Mouse (Mus musculus) ES-E14 (cell line): Measurements from ENCODE around the gene Osbpl8. TPM values are rescaled to one million over a fixed set of nuclear protein-coding genes. Genes with fewer than 3 reads are reported as not detected.

ENCODE experiments used
- DNase-seq: peaks from one replicate; pipeline ENCODE4 v3.0.0-alpha.2; 2013; ENCODE audit warnings: low read depth, low spot score
- H3K27ac ChIP-seq: 2 replicates; pipeline ENCODE4 v1.5.1; 2012; ENCODE audit warnings: low read depth, mild to moderate bottlenecking, low read length, moderate library complexity, mixed read lengths; ENCODE audit not compliant: poor library complexity, insufficient read depth, severe bottlenecking
- H3K36me3 ChIP-seq: 2 replicates; pipeline ENCODE4 v1.6.1; 2012; ENCODE audit warnings: mild to moderate bottlenecking, low read length, moderate library complexity, mixed read lengths; ENCODE audit not compliant: control insufficient read depth, poor library complexity, insufficient read depth, severe bottlenecking
- H3K4me1 ChIP-seq, 2 experiments: fragments of 150-350 bp in 1 of 2; sonication (generic) in 1 of 2; 2 replicates each; pipeline ENCODE4 v1.6.1; 2012; ENCODE audit warnings: low read length in 2 of 2, mild to moderate bottlenecking in 1 of 2, mixed read lengths in 1 of 2; ENCODE audit not compliant: control insufficient read depth in 2 of 2, insufficient read depth in 2 of 2, poor library complexity in 1 of 2
- H3K4me3 ChIP-seq, 2 experiments: fragments of 150-350 bp in 1 of 2; sonication (generic) in 1 of 2; 2 replicates each; pipeline ENCODE4 v1.5.1; 2012; ENCODE audit warnings: low read length in 2 of 2, low read depth in 1 of 2, mild to moderate bottlenecking in 1 of 2, mixed read lengths in 1 of 2; ENCODE audit not compliant: insufficient read depth in 1 of 2, poor library complexity in 1 of 2, severe bottlenecking in 1 of 2
- H3K9ac ChIP-seq: 2 replicates; pipeline ENCODE4 v1.6.1; 2012; ENCODE audit warnings: low read depth, mild to moderate bottlenecking, low read length, mixed read lengths; ENCODE audit not compliant: poor library complexity, insufficient read depth, severe bottlenecking
- H3K9me3 ChIP-seq: fragments of 150-350 bp; sonication (generic); 2 replicates; pipeline ENCODE4 v1.6.1; 2012; ENCODE audit warnings: low read depth, mild to moderate bottlenecking, low read length; ENCODE audit not compliant: control insufficient read depth, insufficient read depth
- CHD2 ChIP-seq: IDR thresholded peaks from 2 replicates; pipeline ENCODE4 v1.6.1; 2014; ENCODE audit warnings: mild to moderate bottlenecking, low read depth, low read length, inconsistent platforms
- HCFC1 ChIP-seq: IDR thresholded peaks from 2 replicates; pipeline ENCODE4 v1.6.1; 2012; ENCODE audit warnings: low read length, inconsistent platforms, borderline replicate concordance; ENCODE audit not compliant: insufficient read depth
- MAFK ChIP-seq: IDR thresholded peaks from 2 replicates; pipeline ENCODE4 v1.6.1; 2014; ENCODE audit warnings: mild to moderate bottlenecking, low read depth, low read length, inconsistent platforms; ENCODE audit not compliant: insufficient read depth
- ZC3H11A ChIP-seq: IDR thresholded peaks from 2 replicates; pipeline ENCODE4 v1.6.1; 2012; ENCODE audit warnings: low read depth, mild to moderate bottlenecking, inconsistent platforms, low read length, borderline replicate concordance
- ZNF384 ChIP-seq: IDR thresholded peaks from 2 replicates; pipeline ENCODE4 v1.6.1; 2012; ENCODE audit warnings: low read depth, low read length, inconsistent platforms
- in situ Hi-C, 2 experiments: fragments of 600-800 bp; cut with MboI; formaldehyde crosslinking; loops; one replicate each; pipeline ENCODE4 v1.15.1; 2025; ENCODE audit warnings: low sequenced_read_pairs in 2 of 2, inconsistent platforms in 1 of 2; ENCODE audit not compliant: unreplicated experiment in 2 of 2
- total RNA-seq: library from RNA; depleted of rRNA; stranded (reverse); fragments of 300-350 nt; gene quantifications from 2 replicates; pipeline ENCODE4 v1.2.3, GENCODE M21; 2012

Osbpl8 gene
- total RNA-seq, 1 experiment, result 20.7 TPM

DNA sequence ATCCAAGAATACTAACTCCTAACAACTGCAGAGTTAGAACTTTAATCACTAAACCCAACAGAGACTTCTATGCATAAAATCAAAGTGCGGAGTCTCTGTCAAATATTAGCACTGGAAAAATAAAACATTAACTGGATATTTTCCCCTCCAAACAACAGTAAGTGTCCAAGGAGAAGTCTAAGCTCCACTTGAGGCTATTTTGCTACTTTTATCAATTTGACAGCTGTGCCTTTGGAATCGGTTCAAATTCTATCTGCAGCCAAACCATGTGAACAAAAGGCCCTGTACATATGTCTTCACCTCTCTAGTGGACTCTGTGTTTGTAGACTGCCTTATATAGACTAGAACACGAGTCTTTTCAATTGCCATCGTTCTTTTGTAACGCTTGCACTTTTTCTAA, 24.7 kb upstream of the Osbpl8 start:
- no peak for DNase-seq
- Histone ChIP-seq H3K9me3 (no peaks in the 10 kb centered on the region), H3K9ac (no peak overlapping the region), H3K4me3 (no peak overlapping the region), H3K36me3 (no peaks in the 10 kb centered on the region), H3K4me1 (peaks cover 2 to 3% of the 10 kb centered on the region in 2 experiments; a peak in 2 of 4 replicates), H3K27ac (no peak overlapping the region)
- in situ Hi-C loops, result no loop called here
- TF ChIP-seq MAFK (no peak), CHD2 (no peak), HCFC1 (no peak), ZNF384 (no peak)

DNA sequence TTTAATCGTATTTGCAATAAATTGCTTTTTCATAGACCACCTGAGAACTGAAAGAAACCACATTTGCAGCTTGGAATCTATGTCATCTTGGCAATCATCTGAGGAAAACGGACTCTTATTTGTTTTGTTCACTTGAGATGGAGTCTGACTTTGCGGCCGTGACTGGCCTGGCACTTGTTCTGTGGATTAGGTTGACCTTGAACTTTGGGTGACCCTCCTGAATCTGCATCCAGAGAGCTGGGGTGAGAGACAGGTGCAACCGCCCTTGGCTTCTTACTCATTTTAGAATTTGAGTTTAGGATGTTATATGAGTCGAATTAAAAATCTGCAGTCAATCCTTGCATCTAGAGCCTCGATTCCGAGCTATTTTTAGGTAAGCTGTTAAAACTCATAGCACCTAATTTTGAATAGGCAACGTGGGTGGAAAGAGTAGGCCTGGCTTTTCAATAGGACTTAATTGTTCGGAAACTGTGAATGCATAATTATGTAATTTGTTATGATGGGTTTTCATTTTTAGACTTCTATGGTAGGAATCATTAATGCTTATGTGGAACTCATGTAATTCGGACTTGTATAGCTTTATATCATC, 20.1 kb upstream of the Osbpl8 start:
- in situ Hi-C loops, result no loop called here

DNA sequence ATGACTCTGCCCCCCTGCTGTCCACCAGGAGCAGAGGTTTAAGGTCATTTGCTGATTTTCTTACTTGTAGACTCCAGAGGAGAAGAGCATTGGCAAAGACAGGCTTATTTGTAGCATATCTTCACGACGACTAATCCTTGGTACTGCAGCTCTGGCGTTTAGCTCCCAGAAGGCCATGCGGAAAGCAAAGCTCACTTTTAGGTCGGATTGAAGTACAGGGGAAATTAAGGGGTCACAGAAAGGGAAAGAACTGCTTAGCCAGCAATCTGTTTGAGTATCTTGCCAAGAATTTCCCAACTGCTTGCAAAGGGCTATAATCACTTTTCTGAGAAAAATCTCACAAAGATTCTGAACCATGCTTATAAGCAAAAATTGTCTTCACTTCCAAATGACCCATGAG, 14.8 kb upstream of the Osbpl8 start:
- Histone ChIP-seq H3K4me3 (no peak overlapping the region), H3K9me3 (no peaks in the 10 kb centered on the region), H3K27ac (no peak overlapping the region), H3K36me3 (no peaks in the 10 kb centered on the region), H3K9ac (no peak overlapping the region), H3K4me1 (no peaks in the 10 kb centered on the region; a peak in 2 of 4 replicates)
- TF ChIP-seq ZNF384 (no peak), MAFK (no peak), ZC3H11A (no peak), CHD2 (no peak), HCFC1 (no peak)
- DNase-seq, result no peak
- in situ Hi-C loops, result no loop called here

More for the DNA sequence above, 20.1 kb upstream of the Osbpl8 start:
- TF ChIP-seq HCFC1 (no peak), ZNF384 (no peak), MAFK (no peak), ZC3H11A (no peak), CHD2 (no peak)
- Histone ChIP-seq H3K4me1 (peaks cover 2 to 3% of the 10 kb centered on the region in 2 experiments; a peak in 2 of 4 replicates), H3K36me3 (no peaks in the 10 kb centered on the region), H3K9ac (no peak overlapping the region), H3K27ac (no peak overlapping the region), H3K4me3 (no peak overlapping the region), H3K9me3 (no peaks in the 10 kb centered on the region)
- peak; percentile 46 for DNase-seq

DNA sequence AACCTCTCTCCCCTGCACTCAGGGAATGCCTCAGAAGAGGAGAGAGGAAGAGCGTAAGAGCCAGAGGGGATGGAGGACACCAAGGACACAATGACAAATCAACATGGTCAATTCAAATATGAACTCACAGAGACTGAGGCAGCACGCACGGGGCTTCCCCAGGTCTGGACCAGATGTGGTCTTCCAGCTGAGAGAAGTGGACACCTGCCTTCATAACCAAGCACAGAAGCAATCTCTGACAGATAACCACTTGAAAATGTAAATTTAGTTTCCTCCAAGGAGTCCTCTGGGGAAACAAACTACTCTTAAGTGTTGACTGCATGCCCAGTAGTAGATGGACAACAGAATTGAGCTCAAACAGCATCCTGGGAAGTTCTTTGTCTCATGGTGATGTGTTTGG, 9.5 kb upstream of the Osbpl8 start:
- H3K27ac ChIP-seq, result no peak overlapping the region
- in situ Hi-C loops, result no loop called here

More for the DNA sequence above, 9.5 kb upstream of the Osbpl8 start:
- H3K36me3 ChIP-seq, result no peaks in the 10 kb centered on the region
- H3K4me3 ChIP-seq, result no peak overlapping the region
- H3K4me1 ChIP-seq, result no peaks in the 10 kb centered on the region; a peak in 1 of 4 replicates
- DNase-seq, result no peak
- TF ChIP-seq ZC3H11A, result no peak
- no peak for TF ChIP-seq HCFC1
- no peak for TF ChIP-seq MAFK
- TF ChIP-seq CHD2, result no peak
- no peak for TF ChIP-seq ZNF384
- no peak overlapping the region for H3K9ac ChIP-seq
- H3K9me3 ChIP-seq, result no peaks in the 10 kb centered on the region
